In the genomic region with DNA sequence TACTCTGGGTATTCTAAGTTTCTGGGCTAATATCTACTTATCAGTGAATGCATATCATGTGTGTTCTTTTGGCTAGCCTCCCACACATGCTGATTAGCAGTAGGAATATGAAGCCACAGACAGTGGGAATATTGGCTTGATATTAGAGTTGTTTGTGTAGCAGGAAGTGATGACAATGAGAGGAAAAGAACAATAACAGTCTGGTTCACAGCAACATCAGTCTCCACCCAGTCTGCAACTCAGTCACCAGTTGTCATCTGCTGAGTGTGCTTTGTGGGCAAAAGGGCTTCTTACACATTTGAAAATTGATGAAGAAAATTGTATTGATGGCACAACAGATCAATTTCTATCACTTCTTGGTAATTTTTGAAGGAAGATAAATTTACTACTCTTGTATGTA, we compare ENCODE assay signal across 33 mouse cellular contexts. TPM values are rescaled to one million over a fixed set of nuclear protein-coding genes. Genes with fewer than 3 reads are reported as not detected.
DNase-seq lines count a peak whose midpoint lies in the region; ATAC-seq and TF ChIP-seq lines count a peak whose summit lies in the region.
"Had no signal": no experiment of that assay in that cellular context is flagged by ENCODE, and none has a peak within 500 bp of the region (broad histone marks: within the 10 kb centered on the region; RNA-seq: fewer than 3 reads in every experiment).

No protein-coding gene starts in this region.

- H3K9me3 ChIP-seq in lung, embryonic 14.5 days (ENCODE audit: low read depth, low read length): no peaks in the 10 kb centered on the region
- no peaks in the 10 kb centered on the region for H3K9me3 ChIP-seq in forebrain, embryonic 16.5 days (ENCODE audit: control insufficient read depth, low read length)
- H3K9me3 ChIP-seq: embryonic facial prominence, embryonic 10.5 days; embryonic facial prominence, embryonic 15.5 days; forebrain, embryonic 13.5 days; heart, embryonic 12.5 days; intestine, embryonic 15.5 days; lung, embryonic 15.5 days; megakaryocyte, embryonic 14.5 days; midbrain, embryonic 12.5 days; neural tube, embryonic 13.5 days had no signal

- H3K4me3 ChIP-seq in lung, embryonic 14.5 days (ENCODE audit: low read depth, low read length): no peak overlapping the region
- H3K4me3 ChIP-seq in forebrain, embryonic 16.5 days (replicated peaks; ENCODE audit: low read length): no peak overlapping the region
- H3K4me3 ChIP-seq: embryonic facial prominence, embryonic 10.5 days; embryonic facial prominence, embryonic 15.5 days; forebrain, embryonic 13.5 days; heart, embryonic 12.5 days; intestine, embryonic 15.5 days; lung, embryonic 15.5 days; megakaryocyte, embryonic 14.5 days; midbrain, embryonic 12.5 days; myocyte; neural tube, embryonic 13.5 days had no signal

- no peak overlapping the region for H3K9ac ChIP-seq in lung, embryonic 14.5 days
- no peak overlapping the region for H3K9ac ChIP-seq in forebrain, embryonic 16.5 days (replicated peaks; ENCODE audit: low read depth, low read length)
- H3K9ac ChIP-seq: embryonic facial prominence, embryonic 15.5 days; forebrain, embryonic 13.5 days; heart, embryonic 12.5 days; hindbrain, embryonic 14.5 days; intestine, embryonic 15.5 days; liver, embryonic 14.5 days; lung, embryonic 15.5 days; midbrain, embryonic 12.5 days; neural tube, embryonic 13.5 days had no signal

- DNase-seq in lung, embryonic 14.5 days: peak; percentile 8
- no peak for DNase-seq in lung, postnatal 4 days
- DNase-seq in lung, postnatal 36 days: peak; percentile 26
- DNase-seq in urinary bladder, postnatal 25 days (ENCODE audit: low spot score): no peak
- DNase-seq: adrenal gland, adult 8-10 months; B cell, adult 2 months; cerebellum, adult 8-10 months; cerebellum, postnatal 25 days; gastrocnemius, postnatal 14 days; kidney, postnatal 25 days; liver; retina, postnatal 1 day; right cerebral cortex, postnatal 14 days had no signal

- no peak for ATAC-seq in lung, embryonic 14.5 days (ENCODE audit: insufficient read depth)
- peak; percentile 91 for ATAC-seq in CD4-positive, CD25-positive, alpha-beta regulatory T cell, adult 4 months
- peak; percentile 78 for ATAC-seq in activated CD4-positive, CD25-positive, alpha-beta regulatory T cell, adult 4 months
- ATAC-seq in forebrain, embryonic 16.5 days: no peak
- ATAC-seq: forebrain, embryonic 13.5 days; intestine, embryonic 15.5 days had no signal

- H3K36me3 ChIP-seq in lung, embryonic 14.5 days (ENCODE audit: insufficient read depth): no peaks in the 10 kb centered on the region
- no peaks in the 10 kb centered on the region for H3K36me3 ChIP-seq in forebrain, embryonic 16.5 days (ENCODE audit: control insufficient read depth, insufficient read depth)
- H3K36me3 ChIP-seq: embryonic facial prominence, embryonic 10.5 days; embryonic facial prominence, embryonic 15.5 days; heart, embryonic 12.5 days; intestine, embryonic 15.5 days; lung, embryonic 15.5 days; midbrain, embryonic 12.5 days; neural tube, embryonic 13.5 days had no signal

- TF ChIP-seq CTCF in lung, embryonic 14.5 days (IDR thresholded peaks at IDR 0.05; ENCODE audit: low read depth): no peak

- H3K4me1 ChIP-seq in lung, embryonic 14.5 days (ENCODE audit: insufficient read depth): no peaks in the 10 kb centered on the region
- no peaks in the 10 kb centered on the region for H3K4me1 ChIP-seq in forebrain, embryonic 16.5 days (replicated peaks; ENCODE audit: control insufficient read depth, insufficient read depth, low read length)
- H3K4me1 ChIP-seq: embryonic facial prominence, embryonic 10.5 days; embryonic facial prominence, embryonic 15.5 days; forebrain, embryonic 13.5 days; heart, embryonic 12.5 days; intestine, embryonic 15.5 days; lung, embryonic 15.5 days; midbrain, embryonic 12.5 days; neural tube, embryonic 13.5 days had no signal

- H3K4me2 ChIP-seq in lung, embryonic 14.5 days: no peak overlapping the region
- H3K4me2 ChIP-seq in forebrain, embryonic 16.5 days (ENCODE audit: low read length): no peak overlapping the region
- H3K4me2 ChIP-seq: embryonic facial prominence, embryonic 15.5 days; forebrain, embryonic 13.5 days; heart, embryonic 12.5 days; hindbrain, embryonic 14.5 days; intestine, embryonic 15.5 days; lung, embryonic 15.5 days; midbrain, embryonic 12.5 days; neural tube, embryonic 13.5 days had no signal

- no peaks in the 10 kb centered on the region for H3K27me3 ChIP-seq in lung, embryonic 14.5 days (ENCODE audit: insufficient read depth, low read length)
- H3K27me3 ChIP-seq in forebrain, embryonic 16.5 days (replicated peaks; ENCODE audit: control insufficient read depth, insufficient read depth, low read length): no peaks in the 10 kb centered on the region
- H3K27me3 ChIP-seq: embryonic facial prominence, embryonic 15.5 days; forebrain, embryonic 13.5 days; heart, embryonic 12.5 days; intestine, embryonic 15.5 days; lung, embryonic 15.5 days; megakaryocyte, embryonic 14.5 days; midbrain, embryonic 12.5 days; neural tube, embryonic 13.5 days had no signal

- no peak overlapping the region for H3K27ac ChIP-seq in lung, embryonic 14.5 days (ENCODE audit: low read depth)
- no peak overlapping the region for H3K27ac ChIP-seq in forebrain, embryonic 16.5 days (ENCODE audit: low read length)
- H3K27ac ChIP-seq: embryonic facial prominence, embryonic 10.5 days; embryonic facial prominence, embryonic 15.5 days; forebrain, embryonic 13.5 days; hindbrain, embryonic 14.5 days; intestine, embryonic 15.5 days; liver, embryonic 14.5 days; lung, embryonic 15.5 days; midbrain, embryonic 12.5 days; neural tube, embryonic 13.5 days had no signal

RNA-seq across cellular contexts. Expression of gene Gbp2b, which starts 7.3 kb away (rescaled TPM):
- polyA plus RNA-seq in lung, embryonic 14.5 days (2014; fragmentation: Nextera tagmentation; extraction: Ambion mirVana): not detected in 2 replicates
- 10 to 100 TPM; 27.5 to 35.1 TPM for polyA plus RNA-seq in CD4-positive, CD25-positive, alpha-beta regulatory T cell, adult 4 months (2017; shearing (Covaris generic))
- 10 to 100 TPM; 18.4 to 57.3 TPM for polyA plus RNA-seq in activated CD4-positive, CD25-positive, alpha-beta regulatory T cell, adult 4 months (2017; shearing (Covaris generic))
- polyA plus RNA-seq in forebrain, embryonic 16.5 days (2015; fragmentation: Nextera tagmentation; extraction: Ambion mirVana): not detected in 2 replicates
- polyA plus RNA-seq: embryonic facial prominence, embryonic 10.5 days; embryonic facial prominence, embryonic 15.5 days; forebrain, embryonic 13.5 days; heart, embryonic 12.5 days; heart, postnatal 0 days; hindbrain, embryonic 14.5 days; kidney, embryonic 14.5 days; limb, embryonic 11.5 days; lung, embryonic 15.5 days; midbrain, embryonic 12.5 days; midbrain, postnatal 0 days; neural tube, embryonic 13.5 days; stomach, embryonic 14.5 days had no signal

RNA-seq across cellular contexts. Expression of gene Gbp3, which starts 27.6 kb away (rescaled TPM):
- polyA plus RNA-seq in lung, embryonic 14.5 days (2014; fragmentation: Nextera tagmentation; extraction: Ambion mirVana): 1.3 and 1.6 TPM in 2 replicates
- polyA plus RNA-seq in CD4-positive, CD25-positive, alpha-beta regulatory T cell, adult 4 months (2017; shearing (Covaris generic)): 100 to 1,000 TPM; 101 to 122 TPM
- 100 to 1,000 TPM in 1 of 2 experiments, 10 to 100 TPM in 1; 91.5 to 108 TPM for polyA plus RNA-seq in activated CD4-positive, CD25-positive, alpha-beta regulatory T cell, adult 4 months (2017; shearing (Covaris generic))
- 0.60 and 0.99 TPM in 2 replicates for polyA plus RNA-seq in forebrain, embryonic 16.5 days (2015; fragmentation: Nextera tagmentation; extraction: Ambion mirVana)

RNA-seq across cellular contexts. Expression of gene Gbp2, which starts 33.0 kb away (rescaled TPM):
- polyA plus RNA-seq in lung, embryonic 14.5 days (2014; fragmentation: Nextera tagmentation; extraction: Ambion mirVana): 1.8 and 2.8 TPM in 2 replicates
- 100 to 1,000 TPM; 157 to 166 TPM for polyA plus RNA-seq in CD4-positive, CD25-positive, alpha-beta regulatory T cell, adult 4 months (2017; shearing (Covaris generic))
- 100 to 1,000 TPM; 109 to 135 TPM for polyA plus RNA-seq in activated CD4-positive, CD25-positive, alpha-beta regulatory T cell, adult 4 months (2017; shearing (Covaris generic))
- 0.42 and 0.58 TPM in 2 replicates for polyA plus RNA-seq in forebrain, embryonic 16.5 days (2015; fragmentation: Nextera tagmentation; extraction: Ambion mirVana)

RNA-seq across cellular contexts. Expression of gene Gbp7, which starts 57.2 kb away (rescaled TPM):
- 3.2 and 3.6 TPM in 2 replicates for polyA plus RNA-seq in lung, embryonic 14.5 days (2014; fragmentation: Nextera tagmentation; extraction: Ambion mirVana)
- 100 to 1,000 TPM; 242 to 294 TPM for polyA plus RNA-seq in CD4-positive, CD25-positive, alpha-beta regulatory T cell, adult 4 months (2017; shearing (Covaris generic))
- polyA plus RNA-seq in activated CD4-positive, CD25-positive, alpha-beta regulatory T cell, adult 4 months (2017; shearing (Covaris generic)): 100 to 1,000 TPM; 226 to 256 TPM
- polyA plus RNA-seq in forebrain, embryonic 16.5 days (2015; fragmentation: Nextera tagmentation; extraction: Ambion mirVana): 1.4 TPM in 2 replicates

Comparison
In these comparisons a context has a peak if more than half of its experiments do, and no peak if none do; other contexts are left out.
1. DNase-seq: peak in lung, embryonic 14.5 days (single experiment) and lung, postnatal 36 days (single experiment); none in lung, postnatal 4 days (0 of 2) and urinary bladder, postnatal 25 days (single experiment).
2. ATAC-seq: peak in CD4-positive, CD25-positive, alpha-beta regulatory T cell, adult 4 months (single experiment) and activated CD4-positive, CD25-positive, alpha-beta regulatory T cell, adult 4 months (single experiment); none in lung, embryonic 14.5 days (single experiment) and forebrain, embryonic 16.5 days (single experiment).
3. RNA of gene Gbp2b, which starts 7.3 kb away (polyA plus RNA-seq): 18.4 to 57.3 TPM in activated CD4-positive, CD25-positive, alpha-beta regulatory T cell, adult 4 months and 27.5 to 35.1 TPM in CD4-positive, CD25-positive, alpha-beta regulatory T cell, adult 4 months; not detected in lung, embryonic 14.5 days and not detected in forebrain, embryonic 16.5 days; every median in the first group is over 10 times any median in the second.
4. RNA of gene Gbp3, which starts 27.6 kb away (polyA plus RNA-seq): 101 to 122 TPM in CD4-positive, CD25-positive, alpha-beta regulatory T cell, adult 4 months and 91.5 to 108 TPM in activated CD4-positive, CD25-positive, alpha-beta regulatory T cell, adult 4 months; 1.3 to 1.6 TPM in lung, embryonic 14.5 days and 0.60 to 0.99 TPM in forebrain, embryonic 16.5 days; every median in the first group is over 10 times any median in the second.
5. RNA of gene Gbp2, which starts 33.0 kb away (polyA plus RNA-seq): 157 to 166 TPM in CD4-positive, CD25-positive, alpha-beta regulatory T cell, adult 4 months and 109 to 135 TPM in activated CD4-positive, CD25-positive, alpha-beta regulatory T cell, adult 4 months; 1.8 to 2.8 TPM in lung, embryonic 14.5 days and 0.42 to 0.58 TPM in forebrain, embryonic 16.5 days; every median in the first group is over 10 times any median in the second.